Mouse (Mus musculus) liver, embryonic 14.5 days (tissue): ENCODE data around the gene Fam210b. TPM values are rescaled to one million over a fixed set of nuclear protein-coding genes. Genes with fewer than 3 reads are reported as not detected.

ENCODE experiments used
- ATAC-seq: fragments of 200-750 bp; cut with Nextera tagmentation; 2 replicates; pipeline ENCODE4 v1.8.0; 2017; ENCODE audit warnings: moderate number of reproducible peaks, mild to moderate bottlenecking, moderate library complexity; ENCODE audit not compliant: insufficient read depth
- DNase-seq, 3 experiments: peaks; one replicate each; pipeline ENCODE4 v3.0.0-alpha.2; 2012 to 2013; ENCODE audit warnings: low read depth in 3 of 3, low spot score in 3 of 3
- H3K27ac ChIP-seq: fragments of 300-500 bp; sonication (generic); 2 replicates; pipeline ENCODE4 v1.5.1; 2014; ENCODE audit warnings: moderate library complexity, mild to moderate bottlenecking, control low read depth, inconsistent platforms
- H3K27me3 ChIP-seq: fragments of 300-500 bp; sonication (generic); 2 replicates; pipeline ENCODE4 v1.6.1; 2014; ENCODE audit warnings: mild to moderate bottlenecking, low read length, moderate library complexity; ENCODE audit not compliant: control insufficient read depth, insufficient read depth
- H3K36me3 ChIP-seq: fragments of 300-500 bp; sonication (generic); replicated peaks from 2 replicates; pipeline ENCODE4 v1.6.1; 2014; ENCODE audit warnings: low read depth; ENCODE audit not compliant: control insufficient read depth, insufficient read depth
- H3K4me1 ChIP-seq, 2 experiments: fragments of 200-500 bp in 1 of 2; fragments of 300-500 bp in 1 of 2; sonication (generic) in 1 of 2; replicated peaks; 2 replicates each; pipeline ENCODE4 v1.6.1; 2012 to 2014; ENCODE audit warnings: antibody characterized with exemption in 1 of 2, inconsistent platforms in 1 of 2, low read length in 1 of 2; ENCODE audit not compliant: control insufficient read depth in 2 of 2, insufficient read depth in 2 of 2
- H3K4me2 ChIP-seq: fragments of 300-500 bp; sonication (generic); 2 replicates; pipeline ENCODE4 v1.6.1; 2014; ENCODE audit warnings: low read depth, mild to moderate bottlenecking, control low read depth, moderate library complexity
- H3K4me3 ChIP-seq, 2 experiments: fragments of 200-500 bp in 1 of 2; fragments of 300-500 bp in 1 of 2; sonication (generic) in 1 of 2; 2 replicates each; pipeline ENCODE4 v1.5.1; 2012 to 2014; ENCODE audit warnings: low read depth in 2 of 2, low read length in 2 of 2, mild to moderate bottlenecking in 2 of 2, control low read depth in 1 of 2, inconsistent platforms in 1 of 2, moderate library complexity in 1 of 2; ENCODE audit not compliant: insufficient read depth in 1 of 2
- H3K9ac ChIP-seq: fragments of 300-500 bp; sonication (generic); replicated peaks from 2 replicates; pipeline ENCODE4 v1.6.1; 2014; ENCODE audit warnings: mild to moderate bottlenecking, control low read depth, moderate library complexity
- H3K9me3 ChIP-seq: fragments of 300-500 bp; sonication (generic); 2 replicates; pipeline ENCODE4 v1.6.1; 2016; ENCODE audit warnings: low read length, mixed read lengths; ENCODE audit not compliant: control insufficient read depth
- CTCF ChIP-seq: IDR thresholded peaks from 2 replicates; pipeline ENCODE4 v1.5.1; 2016; ENCODE audit warnings: antibody characterized with exemption, low read depth, control low read depth
- EP300 ChIP-seq: IDR thresholded peaks from 2 replicates; pipeline ENCODE4 v1.6.1; 2016; ENCODE audit warnings: antibody characterized with exemption, low read depth
- WGBS: fragments of 180-500 bp; shearing (Covaris S2); extraction: QIAGEN DNeasy Blood & Tissue Kit; methylation state at CpG from one replicate; pipeline ENCODE4 v1.1.7; 2014; ENCODE audit not compliant: insufficient replicate concordance; 5-methylcytosine and 5-hydroxymethylcytosine counted together
- polyA plus RNA-seq, 2 experiments: library from polyadenylated mRNA; depleted of rRNA in 1 of 2; stranded (reverse) in 1 of 2; unstranded in 1 of 2; fragments of >200 nt; fragmentation: Nextera tagmentation in 1 of 2; extraction: Ambion mirVana in 1 of 2; gene quantifications; 2 replicates each; pipeline versions ENCODE4 v1.2.1 to v1.2.3; 2012 to 2014

The Fam210b gene
- polyA plus RNA-seq, 2 experiments, result 61.2 to 107 TPM

GRCm38 (mm10) chr2:172348297-172348950 lies 3.1 kb downstream of the Fam210b start:
- 2% methylated on average over 3 of the region's 3 CpGs for WGBS
- no peaks in the 10 kb centered on the region for H3K9me3 ChIP-seq

GRCm38 (mm10) chr2:172349776-172350175 lies 4.4 kb downstream of the Fam210b start:
- Histone ChIP-seq H3K36me3 (peaks cover 71% of the 10 kb centered on the region), H3K9me3 (no peaks in the 10 kb centered on the region), H3K27me3 (no peaks in the 10 kb centered on the region), H3K4me1 (peaks cover 33 to 51% of the 10 kb centered on the region in 2 experiments), H3K9ac (peak overlapping the region; percentile 28), H3K4me3 (peak overlapping the region; percentile 26 to 96; a peak in 3 of 4 replicates), H3K27ac (peak overlapping the region; percentile 94), H3K4me2 (peak overlapping the region; percentile 74)
- no peak; the same call in 1 of the 2 replicates for TF ChIP-seq CTCF
- TF ChIP-seq EP300, result no peak
- no peak for ATAC-seq
- peak in 1 of 3 experiments; percentile 46 for DNase-seq
- 55% methylated on average over 14 of the region's 14 CpGs for WGBS

More at GRCm38 (mm10) chr2:172348297-172348950, 3.1 kb downstream of the Fam210b start:
- peak overlapping the region; percentile 74 for H3K4me2 ChIP-seq
- H3K36me3 ChIP-seq, result peaks cover 57% of the 10 kb centered on the region
- no peaks in the 10 kb centered on the region for H3K27me3 ChIP-seq
- ATAC-seq, result peak; percentile 72
- H3K4me3 ChIP-seq, result peak overlapping the region; percentile 96
- TF ChIP-seq CTCF (no peak), EP300 (peak; percentile 96)
- H3K27ac ChIP-seq, result peak overlapping the region; percentile 94
- peak; percentile 87 to 92 (median 89) for DNase-seq
- H3K4me1 ChIP-seq, result peaks cover 36 to 55% of the 10 kb centered on the region in 2 experiments
- H3K9ac ChIP-seq, result peak overlapping the region; percentile 100

GRCm38 (mm10) chr2:172350773-172351172 lies 5.4 kb downstream of the Fam210b start:
- Histone ChIP-seq H3K36me3 (peaks cover 81% of the 10 kb centered on the region), H3K4me1 (peaks cover 31 to 48% of the 10 kb centered on the region in 2 experiments), H3K9ac (peak overlapping the region; percentile 4), H3K4me2 (peak overlapping the region; percentile 74), H3K27ac (peak overlapping the region; percentile 26), H3K4me3 (peak overlapping the region; percentile 26 to 96; a peak in 3 of 4 replicates), H3K27me3 (no peaks in the 10 kb centered on the region), H3K9me3 (no peaks in the 10 kb centered on the region)
- 67% methylated on average over 8 of the region's 8 CpGs for WGBS
- TF ChIP-seq EP300, result no peak; the same call in 1 of the 2 replicates
- TF ChIP-seq CTCF, result no peak
- DNase-seq, result no peak
- no peak for ATAC-seq

- Histone ChIP-seq H3K4me2 (no peak overlapping the region), H3K9me3 (no peaks in the 10 kb centered on the region; the same call in 1 of the 2 replicates)
Measured at GRCm38 (mm10) chr2:172353218-172353617, 7.9 kb downstream of the Fam210b start.

GRCm38 (mm10) chr2:172354761-172355160 lies 9.4 kb downstream of the Fam210b start:
- no peak for TF ChIP-seq CTCF
- no peak for TF ChIP-seq EP300
- no peak overlapping the region for H3K27ac ChIP-seq
- DNase-seq (no peak), ATAC-seq (no peak)
- H3K36me3 ChIP-seq, result peaks cover 98% of the 10 kb centered on the region
- peaks cover 17 to 20% of the 10 kb centered on the region in 2 experiments for H3K4me1 ChIP-seq
- no peak overlapping the region for H3K9ac ChIP-seq
- H3K9me3 ChIP-seq, result no peaks in the 10 kb centered on the region; the same call in 1 of the 2 replicates
- H3K27me3 ChIP-seq, result no peaks in the 10 kb centered on the region
- WGBS, result 89% methylated on average over 9 of the region's 9 CpGs
- H3K4me2 ChIP-seq, result no peak overlapping the region
- no peak overlapping the region for H3K4me3 ChIP-seq

More at GRCm38 (mm10) chr2:172353218-172353617, 7.9 kb downstream of the Fam210b start:
- Histone ChIP-seq H3K36me3 (peaks cover 95% of the 10 kb centered on the region), H3K27me3 (no peaks in the 10 kb centered on the region), H3K27ac (no peak overlapping the region), H3K9ac (no peak overlapping the region), H3K4me3 (no peak overlapping the region), H3K4me1 (peaks cover 31 to 34% of the 10 kb centered on the region in 2 experiments)
- TF ChIP-seq CTCF (no peak), EP300 (no peak)
- no peak for DNase-seq
- no peak for ATAC-seq
- WGBS, result 91% methylated on average over 9 of the region's 9 CpGs
